Mouse (Mus musculus): ENCODE data around the gene Aqp11.

Aqp11 gene

GRCm38 (mm10) chr7:97737638-97738456 lies at the start of gene Aqp11:
Gene Aqp11, minus strand, starts transcription at chr7:97738289.
- CTCF ChIA-PET = no interaction called here

GRCm38 (mm10) chr7:97783523-97783922 lies 45.4 kb upstream of the Aqp11 start:
- CTCF ChIA-PET = no interaction called here

GRCm38 (mm10) chr7:97781496-97781895 lies 43.4 kb upstream of the Aqp11 start:
- CTCF ChIA-PET = no interaction called here

- CTCF ChIA-PET = no interaction called here
Measured at GRCm38 (mm10) chr7:97780815-97781214, 42.7 kb upstream of the Aqp11 start.

GRCm38 (mm10) chr7:97780222-97780621 lies 42.1 kb upstream of the Aqp11 start:
- CTCF ChIA-PET = no interaction called here

GRCm38 (mm10) chr7:97777191-97777590 lies 39.1 kb upstream of the Aqp11 start:
- CTCF ChIA-PET = no interaction called here

- CTCF ChIA-PET = interaction anchor here (0.6 kb wide), 1 partner anchor 35 kb away, joined by 3 read pairs; no protein-coding TSS in a partner anchor
Measured at GRCm38 (mm10) chr7:97775923-97776322, 37.8 kb upstream of the Aqp11 start.

GRCm38 (mm10) chr7:97775380-97775779 lies 37.3 kb upstream of the Aqp11 start:
- CTCF ChIA-PET = interaction anchor here (0.6 kb wide), 1 partner anchor 36 kb away, joined by 3 read pairs; no protein-coding TSS in a partner anchor

GRCm38 (mm10) chr7:97770841-97771620 lies 32.9 kb upstream of the Aqp11 start:
- CTCF ChIA-PET = no interaction called here

GRCm38 (mm10) chr7:97769020-97769419 lies 30.9 kb upstream of the Aqp11 start:
- CTCF ChIA-PET = interaction anchor here (0.5 to 0.7 kb wide), 2 partner anchors 761 to 764 kb away, joined by 3 to 11 read pairs; no protein-coding TSS in a partner anchor

GRCm38 (mm10) chr7:97767841-97768240 lies 29.8 kb upstream of the Aqp11 start:
- CTCF ChIA-PET = no interaction called here

- CTCF ChIA-PET = no interaction called here
Measured at GRCm38 (mm10) chr7:97766406-97767166, 28.5 kb upstream of the Aqp11 start.

- CTCF ChIA-PET = no interaction called here
Measured at GRCm38 (mm10) chr7:97765963-97766347, 27.9 kb upstream of the Aqp11 start.

GRCm38 (mm10) chr7:97765181-97765962 lies 27.3 kb upstream of the Aqp11 start:
- CTCF ChIA-PET = no interaction called here

GRCm38 (mm10) chr7:97764591-97764990 lies 26.5 kb upstream of the Aqp11 start:
- CTCF ChIA-PET = no interaction called here

GRCm38 (mm10) chr7:97756967-97757881 lies 19.1 kb upstream of the Aqp11 start:
- CTCF ChIA-PET = no interaction called here

GRCm38 (mm10) chr7:97749207-97750190 lies 11.4 kb upstream of the Aqp11 start:
- CTCF ChIA-PET = interaction anchor here (0.5 to 0.9 kb wide), 2 partner anchors 42 to 82 kb away, joined by 6 to 8 read pairs; no protein-coding TSS in a partner anchor

GRCm38 (mm10) chr7:97748527-97749206 lies 10.6 kb upstream of the Aqp11 start:
- CTCF ChIA-PET = interaction anchor here (0.5 to 0.9 kb wide), 3 partner anchors 43 to 304 kb away, joined by 4 to 8 read pairs (median 6); no protein-coding TSS in a partner anchor
